8 mouse cellular contexts compared by ENCODE assay signal in genomic region chr19:44562652-44563206, GRCm38 (mm10). TPM values are rescaled to one million over a fixed set of nuclear protein-coding genes. Genes with fewer than 3 reads are reported as not detected.
DNase-seq lines count a peak whose midpoint lies in the region; ATAC-seq and TF ChIP-seq lines count a peak whose summit lies in the region.

Gene Hif1an, plus strand, starts transcription at chr19:44562850.

- H3K9me3 ChIP-seq in MEL (replicated peaks; ENCODE audit: insufficient read depth, low read length), result no peaks in the 10 kb centered on the region
- H3K9me3 ChIP-seq in forebrain, postnatal 0 days (ENCODE audit: low read length), result no peaks in the 10 kb centered on the region
- H3K9me3 ChIP-seq in lung, embryonic 15.5 days, result no peaks in the 10 kb centered on the region

- peaks cover 2 to 9% of the 10 kb centered on the region in 2 experiments; a peak in 3 of 4 replicates for H3K4me1 ChIP-seq in MEL (ENCODE audit: control insufficient read depth in 1 of 2, insufficient read depth in 2 of 2, low read length in 2 of 2)
- peaks cover 3% of the 10 kb centered on the region; the same call in 1 of the 2 replicates for H3K4me1 ChIP-seq in cerebellum, adult 2 months (ENCODE audit: control insufficient read depth, insufficient read depth, low read length)
- peaks cover 11% of the 10 kb centered on the region for H3K4me1 ChIP-seq in forebrain, postnatal 0 days (ENCODE audit: insufficient read depth)
- H3K4me1 ChIP-seq in lung, embryonic 15.5 days, result peaks cover 20% of the 10 kb centered on the region

- H3K36me3 ChIP-seq in MEL (ENCODE audit: control insufficient read depth in 1 of 2, insufficient read depth in 2 of 2, low read length in 2 of 2), result peaks cover 7 to 19% of the 10 kb centered on the region in 2 experiments
- peaks cover 24% of the 10 kb centered on the region for H3K36me3 ChIP-seq in forebrain, postnatal 0 days (ENCODE audit: insufficient read depth)
- H3K36me3 ChIP-seq in lung, embryonic 15.5 days, result peaks cover 28% of the 10 kb centered on the region

- H3K79me2 ChIP-seq in MEL (ENCODE audit: control insufficient read depth, insufficient read depth, low read length, poor library complexity), result peaks cover 19% of the 10 kb centered on the region

- TF ChIP-seq CTCF in MEL (IDR thresholded peaks at IDR 0.05 in 2 of 3, conservative IDR thresholded peaks at IDR 0.05 in 1 of 3; ENCODE audit: control insufficient read depth in 1 of 3, insufficient read depth in 1 of 3, low read depth in 2 of 3, low read length in 3 of 3, poor library complexity in 1 of 3, severe bottlenecking in 1 of 3), result peak; percentile 96 to 100 (median 97)
- peak; percentile 83 for TF ChIP-seq CTCF in cerebellum, adult 2 months (IDR thresholded peaks at IDR 0.05; ENCODE audit: borderline replicate concordance, insufficient read depth, low read depth, low read length)
- peak; percentile 95 for TF ChIP-seq CTCF in forebrain, postnatal 0 days (IDR thresholded peaks at IDR 0.05; ENCODE audit: low read depth)

- WGBS in cerebellum, adult 2 months, result under 1% methylated on average over 33 of the region's 33 CpGs
- under 1% methylated on average over 33 of the region's 33 CpGs for WGBS in forebrain, postnatal 0 days
- under 1% methylated on average over 33 of the region's 33 CpGs for WGBS in lung, embryonic 15.5 days

- ATAC-seq in forebrain, postnatal 0 days, result peak; percentile 100
- ATAC-seq in lung, embryonic 15.5 days (ENCODE audit: borderline replicate concordance, extremely low read depth, low FRiP score, low TSS enrichment), result peak; percentile 93

- H3K27ac ChIP-seq in MEL (ENCODE audit: control insufficient read depth, low read depth, low read length), result peak within 1 kb of the TSS; percentile 71
- peak within 1 kb of the TSS; percentile 52; the same call in 1 of the 2 replicates for H3K27ac ChIP-seq in cerebellum, adult 2 months (ENCODE audit: insufficient read depth, low read length)
- peak within 1 kb of the TSS; percentile 78 for H3K27ac ChIP-seq in forebrain, postnatal 0 days (ENCODE audit: low read depth, low read length)
- H3K27ac ChIP-seq in lung, embryonic 15.5 days, result peak within 1 kb of the TSS; percentile 85

- peak within 1 kb of the TSS; percentile 80 to 87 for H3K4me3 ChIP-seq in MEL (ENCODE audit: control insufficient read depth in 1 of 2, insufficient read depth in 1 of 2, low read depth in 2 of 2, low read length in 2 of 2)
- peak within 1 kb of the TSS; percentile 99 for H3K4me3 ChIP-seq in cerebellum, adult 2 months (replicated peaks; ENCODE audit: insufficient read depth, low read depth, low read length)
- peak within 1 kb of the TSS; percentile 81 for H3K4me3 ChIP-seq in forebrain, postnatal 0 days (ENCODE audit: low read depth, low read length)
- H3K4me3 ChIP-seq in lung, embryonic 15.5 days, result peak within 1 kb of the TSS; percentile 92

- no peak for TF ChIP-seq RAD21 in MEL (IDR thresholded peaks at IDR 0.05; ENCODE audit: low read depth, low read length)

- H3K4me2 ChIP-seq in forebrain, postnatal 0 days (ENCODE audit: low read depth), result peak within 1 kb of the TSS; percentile 59
- H3K4me2 ChIP-seq in lung, embryonic 15.5 days, result peak within 1 kb of the TSS; percentile 70

- peak within 1 kb of the TSS; percentile 88 for H3K9ac ChIP-seq in MEL (ENCODE audit: control insufficient read depth, low read depth, low read length, poor library complexity, severe bottlenecking)
- H3K9ac ChIP-seq in forebrain, postnatal 0 days, result peak within 1 kb of the TSS; percentile 69
- peak within 1 kb of the TSS; percentile 77 for H3K9ac ChIP-seq in lung, embryonic 15.5 days

- no peaks in the 10 kb centered on the region for H3K27me3 ChIP-seq in MEL (ENCODE audit: control insufficient read depth in 1 of 2, insufficient read depth in 2 of 2, low read length in 2 of 2)
- H3K27me3 ChIP-seq in cerebellum, adult 2 months (ENCODE audit: control insufficient read depth, insufficient read depth, low read length), result no peaks in the 10 kb centered on the region
- no peaks in the 10 kb centered on the region for H3K27me3 ChIP-seq in forebrain, postnatal 0 days (ENCODE audit: insufficient read depth, low read length)
- H3K27me3 ChIP-seq in lung, embryonic 15.5 days, result peaks cover 4% of the 10 kb centered on the region

- DNase-seq in MEL (ENCODE audit: low read depth, low spot score), result peak; percentile 100
- peak; percentile 95 to 96 for DNase-seq in cerebellum, adult 2 months
- peak; percentile 95 for DNase-seq in forebrain, postnatal 0 days
- DNase-seq in heart, postnatal 4 days, result peak; percentile 96
- DNase-seq in layer of hippocampus, adult 8-10 months (ENCODE audit: low spot score in 2 of 2), result peak; percentile 93 to 96
- peak; percentile 89 for DNase-seq in ovary, adult 18-20 months (ENCODE audit: low spot score)
- peak; percentile 96 for DNase-seq in thymus, postnatal 0 days (ENCODE audit: low spot score)

- no peak; a peak in 1 of 4 replicates for TF ChIP-seq EP300 in MEL (IDR thresholded peaks at IDR 0.05; ENCODE audit: low read depth in 1 of 2, low read length in 2 of 2)

- TF ChIP-seq POLR2A in MEL (IDR thresholded peaks at IDR 0.05; ENCODE audit: control insufficient read depth in 1 of 2, insufficient read depth in 1 of 2, low read depth in 1 of 2, low read length in 2 of 2, poor library complexity in 1 of 2), result peak; percentile 98 to 99
- peak; percentile 74; the same call in 1 of the 2 replicates for TF ChIP-seq POLR2A in cerebellum, adult 2 months (IDR thresholded peaks at IDR 0.05; ENCODE audit: borderline replicate concordance, insufficient read depth, low read length)

TF ChIP-seq in MEL, 35 proteins besides CTCF, POLR2A, EP300 and RAD21 (continues in another document):
- TF ChIP-seq ZKSCAN1 (IDR thresholded peaks at IDR 0.05; ENCODE audit: low read depth, low read length) (no peak), ELF1 (IDR thresholded peaks at IDR 0.05; ENCODE audit: low read depth, low read length) (peak; percentile 86), ZMIZ1 (IDR thresholded peaks at IDR 0.05; ENCODE audit: low read depth, low read length) (peak; percentile 94), TAL1 (IDR thresholded peaks at IDR 0.05; ENCODE audit: low read length) (no peak), NELFE (IDR thresholded peaks at IDR 0.05; ENCODE audit: low read depth, low read length) (peak; percentile 96), SMC3 (IDR thresholded peaks at IDR 0.05; ENCODE audit: low read depth, low read length) (peak; percentile 20; the same call in 1 of the 2 replicates), TCF12 (IDR thresholded peaks at IDR 0.05; ENCODE audit: low read depth, low read length) (peak; percentile 77), USF2 (IDR thresholded peaks at IDR 0.05; ENCODE audit: borderline replicate concordance in 1 of 2, insufficient read depth in 1 of 2, low read depth in 1 of 2, low read length in 2 of 2) (no peak), BHLHE40 (IDR thresholded peaks at IDR 0.05; ENCODE audit: borderline replicate concordance, low read depth, low read length) (peak; percentile 49; the same call in 1 of the 2 replicates), GATA1 (IDR thresholded peaks at IDR 0.05; ENCODE audit: low read depth, low read length) (0 out of 2 replicates have a peak, but pooled peaks have one; percentile 43), KAT2A (conservative IDR thresholded peaks at IDR 0.05; ENCODE audit: low read depth, low read length) (no peak; the same call in 1 of the 2 replicates), SIN3A (IDR thresholded peaks at IDR 0.05; ENCODE audit: low read length) (peak; percentile 95), MYB (IDR thresholded peaks at IDR 0.05; ENCODE audit: low read depth, low read length) (no peak), RCOR1 (IDR thresholded peaks at IDR 0.05; ENCODE audit: low read depth, low read length) (0 out of 2 replicates have a peak, but pooled peaks have one; percentile 27), UBTF (IDR thresholded peaks at IDR 0.05; ENCODE audit: borderline replicate concordance, insufficient read depth, low read depth, low read length) (no peak), GABPA (IDR thresholded peaks at IDR 0.05; ENCODE audit: low read depth, low read length) (peak; percentile 75; the same call in 1 of the 2 replicates), POLR2AphosphoS5 (IDR thresholded peaks at IDR 0.05; ENCODE audit: borderline replicate concordance, low read depth, low read length) (no peak), MYC (IDR thresholded peaks at IDR 0.05; ENCODE audit: low read depth, low read length) (peak; percentile 62; the same call in 1 of the 2 replicates), HCFC1 (IDR thresholded peaks at IDR 0.05; ENCODE audit: low read depth, low read length) (peak; percentile 94), ZC3H11A (IDR thresholded peaks at IDR 0.05; ENCODE audit: low read depth, low read length) (no peak), MXI1 (IDR thresholded peaks at IDR 0.05; ENCODE audit: low read depth, low read length) (peak; percentile 71), CHD1 (IDR thresholded peaks at IDR 0.05; ENCODE audit: low read depth, low read length) (no peak), TBP (IDR thresholded peaks at IDR 0.05; ENCODE audit: low read depth, low read length) (peak; percentile 95), MEF2A (IDR thresholded peaks at IDR 0.05; ENCODE audit: extremely low read depth, insufficient replicate concordance, low read depth, low read length, poor library complexity, severe bottlenecking) (no peak), MAFK (IDR thresholded peaks at IDR 0.05; ENCODE audit: borderline replicate concordance, low read depth, low read length) (no peak), POLR2AphosphoS2 (IDR thresholded peaks at IDR 0.05; ENCODE audit: low read length) (peak; percentile 95), ETS1 (IDR thresholded peaks at IDR 0.05; ENCODE audit: low read depth, low read length) (peak; percentile 48; the same call in 1 of the 2 replicates), ZNF384 (IDR thresholded peaks at IDR 0.05; ENCODE audit: low read depth, low read length) (no peak), E2F4 (IDR thresholded peaks at IDR 0.05; ENCODE audit: borderline replicate concordance, low read depth, low read length) (no peak), USF1 (IDR thresholded peaks at IDR 0.05; ENCODE audit: low read depth, low read length) (no peak)

RNA-seq across cellular contexts. Expression of gene Hif1an, which starts in this region (rescaled TPM):
- total RNA-seq in MEL (2012; rRNA removed), result 16.3 and 16.9 TPM in 2 replicates
- 10 to 100 TPM; 36.1 to 54.5 TPM for polyA plus RNA-seq in MEL (2012; ENCODE audit: insufficient read depth in 1 of 2, insufficient read length in 2 of 2, low read depth in 1 of 2, low replicate concordance in 2 of 2, missing spikeins in 1 of 2)
- 26.2 and 26.7 TPM in 2 replicates for polyA plus RNA-seq in cerebellum, adult 2 months (2012; rRNA removed)
- 8.2 and 13.6 TPM in 2 replicates for total RNA-seq in forebrain, postnatal 0 days (2014; rRNA removed)
- 8.1 and 15.6 TPM in 2 replicates for polyA plus RNA-seq in forebrain, postnatal 0 days (2015; fragmentation: Nextera tagmentation; extraction: Ambion mirVana)
- 10 to 100 TPM; 43.7 to 44.5 TPM for total RNA-seq in heart, postnatal 4 days (2021)
- total RNA-seq in layer of hippocampus, adult 8-10 months (2022), result 10 to 100 TPM; 30.8 to 37.2 (median 33.1) TPM
- 26.9 and 28.7 TPM in 2 replicates for polyA plus RNA-seq in lung, embryonic 15.5 days (2015; fragmentation: Nextera tagmentation; extraction: Ambion mirVana)
- polyA plus RNA-seq in thymus, postnatal 0 days (2015; fragmentation: Nextera tagmentation; extraction: Ambion mirVana), result 17.8 and 25.8 TPM in 2 replicates

Comparison
In these comparisons a context has a peak if more than half of its experiments do, and no peak if none do; other contexts are left out.
1. Peak in every context shown above with its lines: DNase-seq, ATAC-seq, H3K4me3 ChIP-seq and H3K27ac ChIP-seq.